36 mouse cellular contexts compared by ENCODE assay signal in genomic region chr4:127345000-127345399, GRCm38 (mm10). TPM values are rescaled to one million over a fixed set of nuclear protein-coding genes. Genes with fewer than 3 reads are reported as not detected.
"Had no signal": no experiment of that assay in that cellular context is flagged by ENCODE, and none has a peak within 500 bp of the region (broad histone marks: within the 10 kb centered on the region; RNA-seq: fewer than 3 reads in every experiment).

No protein-coding gene starts in this region.

- H3K27ac ChIP-seq: heart, adult 2 months; heart, embryonic 13.5 days; heart, embryonic 15.5 days; hindbrain, embryonic 13.5 days; intestine, embryonic 15.5 days; left cerebral cortex, adult 2 months; limb, embryonic 10.5 days; limb, embryonic 12.5 days; liver, embryonic 13.5 days; liver, embryonic 15.5 days had no signal

- H3K27me3 ChIP-seq: heart, embryonic 15.5 days; hindbrain, embryonic 13.5 days; intestine, embryonic 15.5 days; liver, embryonic 13.5 days; liver, embryonic 15.5 days had no signal

- H3K4me2 ChIP-seq: heart, embryonic 11.5 days; heart, embryonic 13.5 days; heart, embryonic 15.5 days; hindbrain, embryonic 13.5 days; intestine, embryonic 15.5 days; limb, embryonic 12.5 days; liver, embryonic 11.5 days; liver, embryonic 13.5 days; liver, embryonic 15.5 days had no signal

- H3K4me3 ChIP-seq: heart, adult 2 months; heart, embryonic 13.5 days; heart, embryonic 15.5 days; hindbrain, embryonic 13.5 days; intestine, embryonic 15.5 days; left cerebral cortex, adult 2 months; limb, embryonic 10.5 days; limb, embryonic 12.5 days; liver, embryonic 13.5 days; liver, embryonic 15.5 days had no signal

- DNase-seq: gastrocnemius, postnatal 14 days; gastrocnemius, postnatal 36 days; heart, adult 11 months; heart, adult 2 months; heart, postnatal 14 days; heart, postnatal 36 days; kidney, adult 18-20 months; kidney, adult 8-10 months; kidney, postnatal 10 days; kidney, postnatal 25 days; kidney, postnatal 4 days; layer of hippocampus, adult 9-11 months; liver; liver, embryonic 13.5 days; liver, postnatal 0 days had no signal

- H3K9me3 ChIP-seq: heart, embryonic 13.5 days; heart, embryonic 15.5 days; hindbrain, embryonic 13.5 days; intestine, embryonic 15.5 days; limb, embryonic 10.5 days; limb, embryonic 12.5 days; liver, embryonic 13.5 days; liver, embryonic 15.5 days had no signal

- H3K4me1 ChIP-seq: heart, embryonic 13.5 days; heart, embryonic 15.5 days; hindbrain, embryonic 13.5 days; intestine, embryonic 15.5 days; limb, embryonic 10.5 days; limb, embryonic 12.5 days; liver, embryonic 13.5 days; liver, embryonic 15.5 days had no signal

- H3K9ac ChIP-seq: heart, embryonic 13.5 days; heart, embryonic 15.5 days; hindbrain, embryonic 13.5 days; intestine, embryonic 15.5 days; limb, embryonic 12.5 days; liver, embryonic 13.5 days; liver, embryonic 15.5 days; liver, postnatal 0 days had no signal

- ATAC-seq: hindbrain, embryonic 16.5 days; inflammation-experienced regulatory T-cells, adult 6 months; intestine, embryonic 15.5 days; intestine, postnatal 0 days; liver, postnatal 0 days had no signal

- H3K36me3 ChIP-seq: heart, embryonic 13.5 days; heart, embryonic 15.5 days; hindbrain, embryonic 13.5 days; intestine, embryonic 15.5 days; limb, embryonic 10.5 days; limb, embryonic 12.5 days; liver, embryonic 13.5 days; liver, embryonic 15.5 days had no signal

RNA-seq across cellular contexts. Expression of gene Gjb4, which starts 8.9 kb away (rescaled TPM):
- total RNA-seq: gastrocnemius, adult 18-20 months; gastrocnemius, adult 8-10 months; gastrocnemius, postnatal 14 days; gastrocnemius, postnatal 36 days; heart, adult 2 months; heart, postnatal 14 days; heart, postnatal 36 days; hematopoietic stem cell, adult 5-6 weeks; layer of hippocampus, adult 8-10 months; layer of hippocampus, postnatal 14 days; left cerebral cortex, adult 2 months; left cerebral cortex, postnatal 14 days; left cerebral cortex, postnatal 36 days had no signal
- polyA plus RNA-seq: heart, embryonic 11.5 days; heart, embryonic 15.5 days; heart, postnatal 0 days; hindbrain, embryonic 13.5 days; hindbrain, embryonic 16.5 days; inflammation-experienced regulatory T-cells, adult 6 months; limb, embryonic 10.5 days; limb, embryonic 12.5 days; liver, embryonic 11.5 days; liver, embryonic 13.5 days; liver, embryonic 15.5 days; liver, postnatal 0 days had no signal

RNA-seq across cellular contexts. Expression of gene Gjb5, which starts 13.0 kb away (rescaled TPM):
- total RNA-seq: gastrocnemius, adult 18-20 months; gastrocnemius, adult 8-10 months; hematopoietic stem cell, adult 5-6 weeks; layer of hippocampus, adult 8-10 months; layer of hippocampus, postnatal 14 days; left cerebral cortex, postnatal 14 days; left cerebral cortex, postnatal 36 days had no signal
- polyA plus RNA-seq: inflammation-experienced regulatory T-cells, adult 6 months had no signal

RNA-seq across cellular contexts. Expression of gene Gjb3, which starts 14.4 kb away (rescaled TPM):
- total RNA-seq: gastrocnemius, adult 18-20 months; gastrocnemius, adult 8-10 months; gastrocnemius, postnatal 14 days; gastrocnemius, postnatal 36 days; heart, adult 2 months; left cerebral cortex, postnatal 36 days had no signal
- polyA plus RNA-seq: heart, embryonic 13.5 days had no signal

RNA-seq across cellular contexts. Expression of gene Gja4, which starts 31.2 kb away (rescaled TPM):
- total RNA-seq: hematopoietic stem cell, adult 5-6 weeks had no signal
